Mouse (Mus musculus) ES-Bruce4 (cell line): ENCODE measurements around the gene Khdc4.

Experiments used
- CTCF ChIP-seq: IDR thresholded peaks from one replicate; pipeline ENCODE4 v1.8.1; 2011; ENCODE audit warnings: low read depth, low read length
- EP300 ChIP-seq: IDR thresholded peaks from 2 replicates; pipeline ENCODE4 v1.6.1; 2011; ENCODE audit warnings: low read depth, low read length; ENCODE audit not compliant: insufficient read depth

GRCm38 (mm10) chr3:88637134-88637533 lies 48.5 kb upstream of the Khdc4 start:
- TF ChIP-seq CTCF: no peak
- no peak for TF ChIP-seq EP300
